Mouse (Mus musculus) left cerebral cortex, adult 8-10 months (tissue): ENCODE results near the gene Nmur1. TPM values are rescaled to one million over a fixed set of nuclear protein-coding genes. Genes with fewer than 3 reads are reported as not detected.

Experiments
- microRNA-seq, 2 experiments: library from miRNA; unstranded; fragments of <30 nt; microRNA quantifications; one replicate each; pipeline ENCODE4 v1.2.0; 2022
- total RNA-seq, 4 experiments: library from RNA; stranded (reverse); gene quantifications; 2 replicates each; pipeline ENCODE4 v1.2.4; 2022

Gene Nmur1
- total RNA-seq, 4 experiments from 2014 or later = 0.37 to 0.59 TPM; not detected in 2

Small RNA genes lying within 50 kb of the gene (microRNA-seq; reads per million reads assigned to microRNA genes)
- gene mmu-mir-3535 = 44.8 to 63.3 reads per million in 2 experiments

Other genes with a start within 250 kb of the Nmur1 start
- 1 to 10 TPM in 3 of 4 experiments, under 1 TPM in 1; 0.72 to 1.4 (median 1.2) TPM for gene B3gnt7, start 123.4 kb downstream of the Nmur1 start, total RNA-seq
- gene Ncl, start 66.8 kb downstream of the Nmur1 start, total RNA-seq = 100 to 1,000 TPM; 151 to 166 (median 164) TPM
- gene Tex44, start 101 bp upstream of the Nmur1 start, total RNA-seq = not detected
- gene Ptma, start 100.5 kb upstream of the Nmur1 start, total RNA-seq = 100 to 1,000 TPM; 407 to 432 (median 416) TPM
- 10 to 100 TPM; 48.3 to 59.9 (median 53.5) TPM for gene Pde6d, start 156.4 kb upstream of the Nmur1 start, total RNA-seq
- gene Cops7b, start 156.7 kb upstream of the Nmur1 start, total RNA-seq = 10 to 100 TPM; 17.0 to 24.9 (median 22.3) TPM
- gene Nppc, start 244.3 kb upstream of the Nmur1 start, total RNA-seq = 10 to 100 TPM in 1 of 4 experiments, 1 to 10 TPM in 3; 9.0 to 12.3 (median 9.2) TPM